Mouse (Mus musculus) heart, embryonic 12.5 days (tissue): Measurements from ENCODE around the gene Cbfb. TPM values are rescaled to one million over a fixed set of nuclear protein-coding genes. Genes with fewer than 3 reads are reported as not detected.

Source experiments
- ATAC-seq: fragments of 200-750 bp; cut with Nextera tagmentation; 2 replicates; pipeline ENCODE4 v1.8.0; 2017; ENCODE audit warnings: moderate TSS enrichment, moderate library complexity; ENCODE audit not compliant: insufficient number of reproducible peaks, low FRiP score
- H3K27ac ChIP-seq: fragments of 300-500 bp; sonication (generic); 2 replicates; pipeline ENCODE4 v1.5.1; 2016; ENCODE audit warnings: mild to moderate bottlenecking, moderate library complexity; ENCODE audit not compliant: poor library complexity, severe bottlenecking
- H3K27me3 ChIP-seq: fragments of 300-500 bp; sonication (generic); replicated peaks from 2 replicates; pipeline ENCODE4 v1.6.1; 2016; ENCODE audit warnings: mild to moderate bottlenecking, moderate library complexity
- H3K36me3 ChIP-seq: fragments of 300-500 bp; sonication (generic); 2 replicates; pipeline ENCODE4 v1.6.1; 2016; ENCODE audit warnings: mild to moderate bottlenecking, moderate library complexity
- H3K4me1 ChIP-seq: fragments of 300-500 bp; sonication (generic); replicated peaks from 2 replicates; pipeline ENCODE4 v1.6.1; 2016; ENCODE audit warnings: mild to moderate bottlenecking
- H3K4me2 ChIP-seq: fragments of 300-500 bp; sonication (generic); 2 replicates; pipeline ENCODE4 v1.6.1; 2016; ENCODE audit warnings: mild to moderate bottlenecking, moderate library complexity
- H3K4me3 ChIP-seq: fragments of 300-500 bp; sonication (generic); 2 replicates; pipeline ENCODE4 v1.5.1; 2016; ENCODE audit warnings: mild to moderate bottlenecking
- H3K9ac ChIP-seq: fragments of 300-500 bp; sonication (generic); 2 replicates; pipeline ENCODE4 v1.6.1; 2016; ENCODE audit warnings: mild to moderate bottlenecking, moderate library complexity
- H3K9me3 ChIP-seq: fragments of 300-500 bp; sonication (generic); replicated peaks from 2 replicates; pipeline ENCODE4 v1.6.1; 2016; ENCODE audit warnings: mild to moderate bottlenecking, moderate library complexity
- WGBS: fragments of 180-500 bp; shearing (Covaris S2); methylation state at CpG from one replicate; pipeline ENCODE4 v1.1.7; 2016; 5-methylcytosine and 5-hydroxymethylcytosine counted together
- polyA plus RNA-seq: library from polyadenylated mRNA; unstranded; fragments of >200 nt; fragmentation: Nextera tagmentation; extraction: Ambion mirVana; gene quantifications from 2 replicates; pipeline ENCODE4 v1.2.1, GENCODE M21; 2016

Cbfb gene
- polyA plus RNA-seq, 1 experiment from 2014 or later = 65.3 TPM

DNA sequence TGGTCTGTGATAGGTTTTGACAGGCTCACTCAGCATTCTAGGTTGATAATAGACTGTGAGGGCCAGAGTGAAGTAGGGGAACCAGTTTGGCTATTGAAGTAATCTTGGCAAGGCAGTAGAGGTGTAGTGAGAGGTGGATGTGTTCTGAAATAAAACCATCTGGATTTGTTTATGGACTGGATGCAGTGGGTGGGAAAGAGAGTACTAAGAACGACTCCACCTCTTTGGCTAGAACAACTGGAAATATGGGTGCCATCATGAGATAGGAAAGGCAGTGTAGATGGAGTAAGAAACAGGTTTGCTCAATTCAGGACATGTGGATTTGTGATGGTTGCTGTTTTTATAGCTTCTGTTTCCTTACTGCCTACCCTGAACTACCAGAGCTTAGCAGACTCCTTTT lies 11.7 kb downstream of the Cbfb start:
- H3K9ac ChIP-seq = no peak overlapping the region
- WGBS = 85% methylated on average over 1 of the region's 1 CpGs

DNA sequence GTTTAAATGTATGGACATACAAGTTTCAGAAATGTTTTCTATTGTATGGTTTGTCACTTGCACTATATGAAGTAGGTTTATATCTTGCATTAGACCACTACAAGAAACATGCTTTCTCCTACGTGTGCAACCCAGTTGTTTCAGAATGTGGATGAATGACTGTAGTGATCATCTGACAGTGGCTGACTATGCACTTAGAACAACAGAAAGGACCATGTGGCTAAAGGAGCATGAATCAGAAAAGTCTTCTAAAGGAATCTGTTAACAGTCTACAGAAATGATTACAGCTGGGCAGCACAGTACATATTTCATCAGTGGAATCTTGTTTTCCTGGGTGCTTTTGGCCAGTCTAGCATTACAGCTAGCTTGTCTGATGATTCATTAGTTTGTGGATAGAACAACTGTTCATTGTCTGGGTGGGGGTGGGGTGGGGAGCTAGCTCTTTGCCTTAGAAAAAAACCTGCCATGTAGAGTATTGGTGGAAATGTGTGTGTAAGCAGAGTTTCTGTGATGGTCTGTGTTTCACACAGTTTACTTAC lies 16.1 kb downstream of the Cbfb start:
- Histone ChIP-seq H3K9ac (no peak overlapping the region), H3K4me2 (no peak overlapping the region), H3K36me3 (peaks cover 20% of the 10 kb centered on the region), H3K9me3 (no peaks in the 10 kb centered on the region), H3K4me1 (0 out of 2 replicates have a peak, but pooled peaks cover 8% of the 10 kb centered on the region), H3K4me3 (no peak overlapping the region), H3K27me3 (no peaks in the 10 kb centered on the region), H3K27ac (no peak overlapping the region)
- WGBS = 52% methylated on average over 1 of the region's 1 CpGs
- no peak for ATAC-seq

More for the DNA sequence above, 11.7 kb downstream of the Cbfb start:
- Histone ChIP-seq H3K9me3 (no peaks in the 10 kb centered on the region), H3K4me2 (no peak overlapping the region), H3K4me1 (0 out of 2 replicates have a peak, but pooled peaks cover 8% of the 10 kb centered on the region), H3K27me3 (no peaks in the 10 kb centered on the region), H3K4me3 (no peak overlapping the region), H3K27ac (no peak overlapping the region), H3K36me3 (peaks cover 32% of the 10 kb centered on the region)
- ATAC-seq = no peak

DNA sequence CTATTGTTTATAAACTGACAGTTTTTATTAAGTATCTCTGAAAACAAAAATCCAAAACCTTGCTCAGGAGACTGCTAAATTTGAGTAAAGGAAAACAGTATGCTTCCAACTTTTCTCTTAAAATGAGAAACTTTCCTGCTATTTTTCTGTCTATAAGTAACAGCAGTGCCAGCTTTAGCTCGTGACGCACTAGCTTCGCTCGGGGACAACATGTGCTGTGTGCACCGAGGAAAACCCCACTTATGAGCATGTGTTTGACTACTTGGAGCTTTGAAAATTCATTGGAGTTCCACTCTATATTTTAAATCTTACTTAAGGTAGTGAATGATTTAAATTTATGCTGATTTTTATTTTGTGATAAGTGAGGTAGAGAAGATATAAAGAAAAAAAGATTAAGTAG lies 21.7 kb downstream of the Cbfb start:
- Histone ChIP-seq H3K9me3 (no peaks in the 10 kb centered on the region), H3K9ac (no peak overlapping the region), H3K4me3 (no peak overlapping the region), H3K4me2 (no peak overlapping the region), H3K4me1 (no peaks in the 10 kb centered on the region), H3K27me3 (no peaks in the 10 kb centered on the region), H3K36me3 (peaks cover 44% of the 10 kb centered on the region), H3K27ac (no peak overlapping the region)
- 90% methylated on average over 5 of the region's 5 CpGs for whole genome bisulfite sequencing
- no peak for ATAC-seq

DNA sequence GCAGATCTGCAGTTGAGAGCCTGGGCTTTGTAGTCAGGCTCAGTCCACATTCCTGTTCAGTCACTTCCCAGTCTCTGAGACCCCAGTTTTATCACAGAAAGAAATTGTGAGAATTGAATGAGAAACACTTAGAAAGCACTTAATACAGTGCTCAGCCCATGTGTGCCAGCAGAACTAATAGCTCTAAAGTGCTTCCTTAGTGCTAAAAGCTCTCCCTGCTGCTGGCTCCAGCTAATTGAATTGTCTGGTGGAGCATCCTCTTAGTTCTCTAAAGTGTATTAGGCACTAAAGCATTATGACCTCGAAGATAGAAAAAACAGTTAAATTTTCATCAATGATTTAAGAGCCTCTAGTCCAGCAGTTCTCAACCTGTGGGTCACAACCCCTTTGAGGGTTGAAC lies 35.3 kb downstream of the Cbfb start:
- Histone ChIP-seq H3K27ac (no peak overlapping the region), H3K9me3 (no peaks in the 10 kb centered on the region), H3K36me3 (peaks cover 39% of the 10 kb centered on the region), H3K9ac (no peak overlapping the region), H3K4me1 (0 out of 2 replicates have a peak, but pooled peaks cover 4% of the 10 kb centered on the region), H3K4me3 (no peak overlapping the region), H3K27me3 (no peaks in the 10 kb centered on the region), H3K4me2 (no peak overlapping the region)
- WGBS = 87% methylated on average over 1 of the region's 1 CpGs
- ATAC-seq = no peak

DNA sequence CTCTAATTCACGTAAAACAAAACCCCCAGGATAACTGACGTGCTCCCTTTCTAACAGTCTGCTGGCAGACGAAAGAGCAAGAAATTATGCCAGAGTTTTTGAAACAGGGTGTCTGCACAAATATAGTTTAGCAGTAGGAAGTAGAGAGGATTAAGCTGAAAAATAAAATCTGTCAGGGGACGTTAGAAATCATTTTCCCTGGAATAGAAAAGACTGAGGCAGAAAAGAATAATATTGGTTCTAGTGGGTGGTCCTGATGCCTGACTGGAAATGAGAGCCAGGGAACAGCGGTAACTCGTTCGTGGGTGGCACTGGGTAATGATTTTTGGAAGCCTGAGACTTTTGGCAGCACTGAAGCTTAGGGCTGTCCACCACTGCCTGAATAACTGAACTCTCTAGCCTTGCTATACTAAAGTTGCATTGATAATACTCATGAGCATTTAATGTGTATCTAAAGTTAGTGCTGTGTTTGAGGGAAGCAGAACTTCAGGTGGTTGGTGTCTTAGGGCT lies 36.3 kb downstream of the Cbfb start:
- ATAC-seq = no peak

DNA sequence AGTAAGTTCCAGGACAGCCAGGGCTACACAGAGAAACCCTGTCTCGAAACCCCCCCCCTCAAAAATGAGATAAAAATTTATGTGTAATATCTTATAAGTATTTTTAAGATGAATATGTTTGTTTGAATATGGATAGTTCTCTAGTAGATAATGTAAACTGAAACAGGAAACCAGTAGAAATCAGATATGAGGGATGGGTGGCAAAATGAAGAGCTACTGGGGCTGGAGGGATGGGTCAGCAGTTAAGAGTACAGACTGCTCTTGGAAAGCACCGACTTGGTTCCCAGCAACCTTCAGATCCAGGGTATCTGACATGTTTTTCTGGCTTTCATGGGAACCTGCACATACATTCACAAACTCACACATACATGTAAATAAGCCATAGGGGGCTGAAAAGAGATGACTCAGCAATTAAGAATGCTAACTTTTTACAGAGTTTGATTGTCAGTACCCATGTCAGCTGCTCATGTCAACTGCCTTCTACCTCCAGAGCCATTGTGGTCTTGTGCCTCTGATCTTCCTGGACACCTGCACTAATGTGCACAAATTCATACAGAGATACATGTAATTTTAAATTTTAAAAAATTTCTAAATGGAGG lies 37.3 kb downstream of the Cbfb start:
- 0 out of 2 replicates have a peak, but pooled peaks cover 4% of the 10 kb centered on the region for H3K4me1 ChIP-seq
- H3K27ac ChIP-seq = no peak overlapping the region
- no peak for ATAC-seq
- no peaks in the 10 kb centered on the region for H3K9me3 ChIP-seq
- H3K4me2 ChIP-seq = no peak overlapping the region
- peaks cover 32% of the 10 kb centered on the region for H3K36me3 ChIP-seq
- no peak overlapping the region for H3K9ac ChIP-seq
- WGBS = 96% methylated on average over 2 of the region's 2 CpGs
- H3K27me3 ChIP-seq = no peaks in the 10 kb centered on the region
- H3K4me3 ChIP-seq = no peak overlapping the region

More for the DNA sequence above, 36.3 kb downstream of the Cbfb start:
- H3K27me3 ChIP-seq = no peaks in the 10 kb centered on the region
- H3K27ac ChIP-seq = no peak overlapping the region
- H3K4me1 ChIP-seq = 0 out of 2 replicates have a peak, but pooled peaks cover 4% of the 10 kb centered on the region
- WGBS = 79% methylated on average over 7 of the region's 7 CpGs
- peaks cover 35% of the 10 kb centered on the region for H3K36me3 ChIP-seq
- no peak overlapping the region for H3K4me3 ChIP-seq
- no peaks in the 10 kb centered on the region for H3K9me3 ChIP-seq
- no peak overlapping the region for H3K4me2 ChIP-seq
- H3K9ac ChIP-seq = no peak overlapping the region

DNA sequence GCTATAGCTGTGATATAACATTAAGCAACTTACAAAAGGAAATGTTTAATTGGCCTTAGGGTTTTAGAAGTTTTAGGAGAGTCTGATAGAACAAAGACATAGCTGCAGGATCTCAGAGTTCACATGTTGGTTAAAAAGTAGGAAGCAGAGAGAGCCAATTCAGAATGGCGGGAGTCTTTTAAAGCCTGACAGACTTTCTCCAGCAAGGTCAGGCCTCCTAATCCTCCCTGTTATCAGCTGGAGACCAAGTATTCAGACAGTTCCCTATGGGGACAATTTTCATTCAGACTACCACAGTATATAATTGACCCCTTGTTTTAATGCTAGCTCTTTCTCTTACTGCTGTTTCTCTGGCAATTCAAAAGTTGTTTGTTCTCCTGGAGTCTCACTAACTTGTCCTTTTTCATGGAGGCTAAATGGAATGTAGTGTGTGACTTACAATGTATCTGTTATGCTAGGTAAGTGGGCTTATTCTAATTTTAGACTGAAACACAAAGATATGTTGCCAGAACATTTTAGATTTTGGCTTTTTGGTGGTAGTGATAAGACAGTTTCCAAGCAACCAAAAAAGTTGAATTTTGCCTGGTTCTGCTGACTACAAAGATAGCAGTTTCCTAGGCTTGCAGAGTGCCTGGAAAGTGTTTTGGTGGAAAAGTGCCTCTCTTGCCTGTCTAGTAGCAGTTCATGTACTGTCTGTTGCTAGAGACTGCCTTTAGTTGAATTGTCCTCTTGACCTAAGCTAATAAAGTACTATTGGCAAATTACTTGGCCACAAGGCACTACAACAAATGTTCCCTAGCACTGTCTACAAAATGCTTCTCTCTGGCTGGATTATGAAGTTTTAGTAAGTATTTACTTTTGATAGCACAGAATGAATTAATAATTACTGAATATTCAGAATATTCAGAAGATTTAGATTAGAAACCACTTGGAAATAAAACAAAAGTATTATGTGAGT lies 39.0 kb downstream of the Cbfb start:
- Histone ChIP-seq H3K4me1 (0 out of 2 replicates have a peak, but pooled peaks cover 4% of the 10 kb centered on the region), H3K4me2 (no peak overlapping the region), H3K9me3 (no peaks in the 10 kb centered on the region), H3K9ac (no peak overlapping the region), H3K36me3 (peaks cover 29% of the 10 kb centered on the region), H3K27ac (peak overlapping the region; percentile 66), H3K4me3 (no peak overlapping the region), H3K27me3 (no peaks in the 10 kb centered on the region)
- WGBS = 34% methylated on average over 1 of the region's 1 CpGs
- ATAC-seq = no peak

DNA sequence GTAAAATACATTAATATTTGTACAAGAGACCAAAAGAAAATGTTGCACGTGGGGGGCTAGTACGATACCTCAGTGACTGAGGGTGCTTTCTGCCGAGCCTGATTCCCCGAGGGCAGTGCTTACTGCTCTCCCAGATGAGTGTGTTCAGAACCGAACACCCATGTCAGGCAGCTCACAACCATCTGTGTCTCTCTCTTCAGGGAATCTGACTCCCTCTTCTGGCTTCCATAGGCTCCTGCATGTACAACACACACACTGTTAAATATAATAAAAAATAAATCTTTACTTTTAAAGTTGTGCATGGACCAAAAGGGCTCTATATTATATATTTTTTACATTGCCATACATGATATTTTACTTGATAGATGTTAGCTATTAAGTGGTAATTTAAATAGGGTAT lies 43.6 kb downstream of the Cbfb start:
- Histone ChIP-seq H3K4me2 (no peak overlapping the region), H3K36me3 (peaks cover 31% of the 10 kb centered on the region), H3K9ac (no peak overlapping the region), H3K27me3 (no peaks in the 10 kb centered on the region), H3K9me3 (no peaks in the 10 kb centered on the region), H3K4me3 (no peak overlapping the region), H3K27ac (no peak overlapping the region), H3K4me1 (0 out of 2 replicates have a peak, but pooled peaks cover 1% of the 10 kb centered on the region)
- no peak for ATAC-seq
- 87% methylated on average over 5 of the region's 5 CpGs for WGBS

DNA sequence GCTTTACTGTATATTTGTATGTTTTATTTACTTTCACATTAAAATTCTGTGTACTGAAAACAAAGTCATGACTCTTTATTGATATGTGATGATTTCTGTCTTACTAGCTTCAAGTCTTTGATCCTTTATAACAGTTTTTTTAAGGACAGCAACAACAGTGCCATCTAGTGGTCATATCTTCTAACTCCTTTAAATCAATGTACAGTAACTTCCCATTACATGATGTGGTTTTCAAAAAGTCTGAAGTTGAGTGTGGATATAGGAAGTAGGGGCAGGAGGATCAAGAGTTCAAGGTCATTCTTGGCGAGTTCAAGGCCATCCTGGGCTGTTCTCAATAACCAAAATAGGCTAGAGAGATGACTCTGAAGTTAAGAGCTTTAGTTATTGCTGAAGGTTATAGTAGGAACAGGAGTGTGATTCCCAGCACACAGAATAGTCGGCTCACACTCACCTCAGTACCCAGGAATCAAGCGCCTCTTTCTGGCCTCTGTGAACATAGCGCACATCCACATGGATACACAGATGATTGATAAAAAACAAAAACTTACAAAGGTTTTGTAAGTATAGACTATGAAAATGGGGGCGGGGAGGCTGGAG lies 47.5 kb downstream of the Cbfb start:
- Histone ChIP-seq H3K27ac (no peak overlapping the region), H3K9ac (no peak overlapping the region), H3K27me3 (no peaks in the 10 kb centered on the region), H3K36me3 (peaks cover 23% of the 10 kb centered on the region), H3K4me3 (no peak overlapping the region), H3K4me1 (no peaks in the 10 kb centered on the region), H3K4me2 (no peak overlapping the region), H3K9me3 (no peaks in the 10 kb centered on the region)
- ATAC-seq = no peak
- 73% methylated on average over 5 of the region's 5 CpGs for WGBS

DNA sequence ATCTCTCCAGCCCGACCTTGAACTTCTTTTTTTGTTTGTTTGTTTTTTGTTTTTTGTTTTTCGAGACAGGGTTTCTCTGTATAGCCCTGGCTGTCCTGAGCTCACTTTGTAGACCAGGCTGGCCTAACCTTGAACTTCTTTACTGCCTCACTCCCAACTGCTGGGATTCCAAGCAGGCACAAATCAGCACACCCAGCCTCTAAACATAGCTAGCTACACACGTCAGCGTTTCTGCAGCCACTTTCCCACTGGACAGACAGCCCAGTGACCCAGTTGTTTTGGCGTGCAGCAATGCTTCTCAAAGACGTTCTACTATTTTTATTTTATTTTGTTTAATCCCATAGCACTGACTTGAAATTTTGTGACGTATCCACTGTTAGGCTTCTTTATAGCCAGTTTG lies 53.4 kb downstream of the Cbfb start:
- H3K9ac ChIP-seq = 0 out of 2 replicates have a peak overlapping the region, but pooled peaks have one; percentile 91
- 72% methylated on average over 7 of the region's 7 CpGs for WGBS
- H3K27me3 ChIP-seq = no peaks in the 10 kb centered on the region
- no peak overlapping the region for H3K4me3 ChIP-seq
- no peaks in the 10 kb centered on the region for H3K36me3 ChIP-seq
- H3K27ac ChIP-seq = peak overlapping the region; percentile 78; the same call in 1 of the 2 replicates
- H3K4me1 ChIP-seq = peaks cover 16% of the 10 kb centered on the region
- no peak overlapping the region for H3K4me2 ChIP-seq
- H3K9me3 ChIP-seq = no peaks in the 10 kb centered on the region
- ATAC-seq = no peak
